Mouse (Mus musculus) liver, embryonic 14.5 days (tissue): ENCODE measurements around the gene Zfp617.
"Not testable (repeated sequence)": the region's sequence is repeated elsewhere in the genome, so short reads cannot be mapped to it uniquely, and the experiment has no call there.

ENCODE experiments used
- CTCF ChIP-seq: IDR thresholded peaks from 2 replicates; pipeline ENCODE4 v1.5.1; 2016; ENCODE audit warnings: antibody characterized with exemption, low read depth, control low read depth
- EP300 ChIP-seq: IDR thresholded peaks from 2 replicates; pipeline ENCODE4 v1.6.1; 2016; ENCODE audit warnings: antibody characterized with exemption, low read depth

GRCm38 (mm10) chr8:71903084-71903483 is 5.4 kb upstream of the Zfp617 start:
- not testable (repeated sequence) for TF ChIP-seq EP300, CTCF
